17 mouse cellular contexts compared by ENCODE assay signal in the genomic region with DNA sequence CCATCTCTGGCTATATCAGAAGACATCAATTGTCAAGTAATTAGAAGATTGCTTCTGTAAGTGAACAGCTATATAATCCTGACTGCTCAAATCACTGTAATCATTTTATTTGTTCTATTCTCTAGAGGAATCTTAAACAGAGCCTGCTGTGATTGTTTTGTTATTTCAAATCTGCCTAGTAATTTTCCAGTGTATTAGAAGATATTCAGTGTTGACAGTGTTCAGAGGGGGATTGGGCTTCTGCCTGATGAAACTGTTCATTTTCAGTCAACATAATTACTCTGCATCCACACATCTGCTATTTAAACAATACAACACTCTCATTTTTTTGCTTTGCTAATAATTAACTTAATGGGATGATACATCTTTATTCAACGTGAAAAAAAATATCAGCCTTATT.
"Had no signal": no experiment of that assay in that cellular context is flagged by ENCODE, and none has a peak within 500 bp of the region (broad histone marks: within the 10 kb centered on the region; RNA-seq: fewer than 3 reads in every experiment).

No protein-coding gene starts in this region.

- H3K27me3 ChIP-seq: midbrain, embryonic 12.5 days; neural tube, embryonic 12.5 days; stomach, embryonic 15.5 days had no signal

- H3K4me3 ChIP-seq: layer of hippocampus, adult 2 months; midbrain, embryonic 12.5 days; neural tube, embryonic 12.5 days; stomach, embryonic 15.5 days had no signal

- H3K4me1 ChIP-seq: midbrain, embryonic 12.5 days; neural tube, embryonic 12.5 days; stomach, embryonic 15.5 days had no signal

- H3K27ac ChIP-seq: kidney, postnatal 0 days; layer of hippocampus, adult 2 months; liver, embryonic 14.5 days; macrophage; midbrain, embryonic 12.5 days; neural tube, embryonic 12.5 days; stomach, embryonic 15.5 days had no signal

- H3K4me2 ChIP-seq: lung, embryonic 14.5 days; midbrain, embryonic 12.5 days; neural tube, embryonic 12.5 days; stomach, embryonic 15.5 days had no signal

- H3K9ac ChIP-seq: liver, embryonic 14.5 days; liver, postnatal 0 days; lung, embryonic 14.5 days; midbrain, embryonic 12.5 days; neural tube, embryonic 12.5 days; stomach, embryonic 15.5 days had no signal

- H3K36me3 ChIP-seq: midbrain, embryonic 12.5 days; neural tube, embryonic 12.5 days; stomach, embryonic 15.5 days had no signal

- H3K9me3 ChIP-seq: midbrain, embryonic 12.5 days; neural tube, embryonic 12.5 days; stomach, embryonic 15.5 days had no signal

- ATAC-seq: liver, postnatal 0 days; lung, postnatal 0 days; midbrain, embryonic 16.5 days had no signal

- DNase-seq: kidney, postnatal 25 days; layer of hippocampus, adult 9-11 months; liver, postnatal 0 days; lung, embryonic 14.5 days; retina, postnatal 1 day; right cerebral cortex, postnatal 25 days; spleen, adult 18-20 months; thymus, postnatal 25 days had no signal
